Mouse (Mus musculus): Measurements from ENCODE around the gene Zfp541. TPM values are rescaled to one million over a fixed set of nuclear protein-coding genes. Genes with fewer than 3 reads are reported as not detected.

The Zfp541 gene
- polyA plus RNA-seq (2017; shearing (Covaris generic)) = 0.49 TPM

DNA sequence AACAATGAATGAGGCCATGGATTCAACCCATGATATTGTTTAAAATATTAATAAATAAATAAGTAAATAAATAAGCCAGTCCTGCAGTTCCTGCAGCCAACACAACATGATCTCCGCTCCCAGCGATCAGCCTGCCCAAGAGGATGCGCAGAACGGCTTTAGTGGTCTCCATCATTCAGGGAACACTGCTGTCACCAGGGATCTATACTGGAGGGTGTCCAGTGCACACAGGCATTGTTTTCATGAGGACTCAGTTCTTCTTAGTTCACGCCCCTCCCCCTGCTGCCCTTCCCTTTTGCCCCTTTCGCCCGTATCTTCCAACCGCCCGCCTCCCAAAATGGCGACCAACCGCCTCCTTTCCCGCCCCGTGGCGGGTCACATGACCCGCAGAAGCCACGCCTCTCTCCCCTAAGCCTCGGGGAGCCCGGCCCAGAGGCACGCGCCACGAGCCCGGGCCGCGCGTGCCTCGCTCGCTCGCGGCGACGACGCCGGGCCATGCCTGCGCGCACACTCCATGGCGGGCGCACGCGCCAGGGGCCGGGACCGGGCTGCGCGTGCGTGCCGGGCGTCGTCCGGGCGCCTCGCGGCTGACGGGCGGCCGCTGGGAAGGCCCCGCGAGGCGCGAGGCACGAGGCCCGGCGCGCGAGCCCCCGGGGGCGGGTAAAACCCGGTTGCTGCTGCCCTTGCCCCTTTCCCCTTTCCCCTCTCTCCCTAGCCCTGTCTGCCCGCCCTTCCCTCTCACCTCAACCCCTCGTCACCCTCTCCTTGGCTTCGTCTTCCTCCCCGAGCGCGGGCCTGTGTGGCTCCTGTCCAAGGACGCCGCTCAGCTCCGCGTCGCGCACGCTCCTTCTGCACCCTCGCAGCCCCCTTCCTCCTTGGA lies at the start of gene Zfp541:
Zfp541 (plus strand) TSS at position 596 of the 880 bp plus-strand sequence.

DNA sequence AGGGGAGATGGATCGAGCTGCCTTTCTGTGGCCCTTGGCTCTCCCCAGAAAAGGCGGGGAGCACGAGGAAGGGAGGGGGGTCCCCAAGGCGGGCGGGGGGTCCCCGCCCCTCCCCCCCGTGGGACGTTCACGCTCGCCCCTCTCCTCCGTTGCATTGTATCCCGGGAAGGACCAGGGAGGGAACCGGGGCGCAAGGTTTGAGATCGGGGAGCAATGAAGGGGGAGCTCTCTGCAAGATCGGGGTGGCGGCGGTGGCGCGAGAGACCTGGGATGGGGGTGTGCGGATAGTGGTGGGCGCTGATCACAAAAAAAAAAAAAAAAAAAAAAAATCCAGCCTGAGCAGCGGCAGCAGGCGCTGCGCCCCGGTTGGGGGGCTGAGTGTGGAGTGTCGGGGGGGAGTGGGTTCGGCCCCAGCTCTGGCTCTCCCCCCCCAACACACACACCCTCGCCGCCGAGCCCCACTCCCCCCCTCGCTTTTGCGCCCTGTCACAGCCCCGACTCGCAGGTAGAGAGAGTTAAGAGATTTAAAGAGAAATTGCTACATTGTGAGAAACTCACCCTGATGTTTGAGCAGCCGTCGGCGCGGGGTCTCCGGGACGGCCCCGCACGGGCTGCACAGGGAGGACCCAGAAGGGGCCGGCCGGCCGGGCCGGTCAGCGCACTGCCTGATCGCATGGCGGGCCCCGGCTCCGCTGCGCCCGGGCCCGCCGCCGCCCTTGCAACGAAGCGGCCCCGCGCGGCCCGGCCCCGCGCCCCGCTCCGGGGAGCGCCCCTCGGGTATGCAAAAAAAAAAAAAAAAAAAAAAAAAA lies 14.1 kb upstream of the Zfp541 start, which contains the start of gene Bicra:
Bicra (minus strand) TSS at position 584 of the 809 bp plus-strand sequence.

DNA sequence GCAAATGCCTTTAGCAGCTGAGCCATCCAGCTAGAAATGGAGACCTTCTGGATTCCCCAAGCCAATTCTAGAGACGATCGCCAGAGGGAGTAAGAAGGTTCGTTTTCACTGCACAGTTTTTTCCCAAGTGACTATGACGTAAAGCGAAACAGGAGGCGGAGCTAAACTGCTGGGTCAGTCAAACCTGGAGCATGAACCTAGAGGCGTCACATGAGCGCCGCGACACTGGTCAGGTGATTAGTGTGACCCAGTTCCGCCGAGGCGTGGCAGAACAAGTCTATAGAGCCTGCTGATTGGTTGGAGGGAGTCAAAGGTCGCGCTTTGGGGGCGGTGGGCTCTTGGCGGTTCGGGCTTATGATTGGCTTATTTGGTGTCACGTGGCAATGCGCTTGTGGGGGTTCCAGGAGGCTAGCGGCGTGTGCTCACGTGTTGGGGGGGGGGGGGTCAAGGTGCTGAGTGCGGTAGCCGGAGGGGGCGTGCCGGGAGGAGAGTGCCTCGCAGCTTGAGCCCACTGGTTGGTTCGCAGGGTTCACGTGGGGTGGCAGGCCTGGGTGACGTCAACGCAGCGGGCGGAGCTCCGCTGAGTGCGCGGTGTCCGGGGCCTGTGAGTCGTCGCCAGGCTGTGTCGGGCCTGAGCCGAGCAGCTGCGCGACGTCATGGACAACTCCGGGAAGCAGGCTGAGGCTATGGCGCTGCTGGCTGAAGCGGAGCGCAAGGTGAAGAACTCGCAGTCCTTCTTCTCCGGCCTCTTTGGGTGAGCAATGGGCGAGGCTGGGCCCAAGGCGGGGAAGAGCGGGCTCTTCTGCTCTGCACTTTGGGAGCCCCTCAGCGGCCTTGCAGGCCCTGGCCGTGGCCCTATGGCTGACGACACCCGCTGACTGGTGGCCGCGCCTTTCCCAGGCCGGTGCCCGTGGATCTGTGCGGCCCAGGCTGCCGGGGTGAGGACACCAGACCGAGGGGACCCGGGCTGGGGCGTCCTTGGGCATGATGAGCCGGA lies 36.7 kb downstream of the Zfp541 start, which contains the start of gene Napa:
Napa (plus strand) TSS at position 438 of the 997 bp plus-strand sequence.

DNA sequence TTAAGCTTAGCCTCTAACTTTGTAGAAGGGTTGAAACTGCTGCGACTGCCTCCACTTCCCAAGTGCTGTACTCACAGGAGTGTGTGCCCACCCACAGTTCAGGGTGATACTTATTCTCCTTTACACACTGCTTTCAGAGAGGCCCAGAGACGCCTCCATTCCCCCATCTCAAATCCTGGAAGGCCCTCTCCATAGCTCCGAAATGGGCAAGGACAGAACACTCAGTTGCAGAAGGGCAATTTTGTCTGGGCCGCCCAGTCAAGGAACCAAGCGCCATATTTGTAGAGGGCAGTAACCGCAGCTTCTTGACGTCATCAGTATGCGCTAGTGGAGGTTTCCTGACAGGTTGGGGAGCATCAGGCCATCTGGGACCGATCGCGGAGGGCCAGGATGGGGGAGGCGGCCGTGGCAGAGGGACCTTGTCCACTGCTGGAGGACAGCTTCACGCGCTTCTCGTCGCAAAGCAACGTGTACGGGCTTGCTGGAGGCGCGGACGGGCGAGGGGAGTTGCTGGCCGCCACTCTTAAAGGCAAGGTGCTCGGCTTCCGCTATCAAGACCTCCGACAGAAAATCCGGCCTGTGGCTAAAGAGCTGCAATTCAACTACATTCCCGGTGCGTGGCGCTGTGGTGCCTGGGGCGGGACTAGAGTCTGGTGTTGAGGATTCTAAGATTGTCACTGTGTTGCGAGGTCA lies 58.1 kb downstream of the Zfp541 start, which contains the start of gene Kptn:
Kptn (plus strand) TSS at position 327 of the 693 bp plus-strand sequence.

DNA sequence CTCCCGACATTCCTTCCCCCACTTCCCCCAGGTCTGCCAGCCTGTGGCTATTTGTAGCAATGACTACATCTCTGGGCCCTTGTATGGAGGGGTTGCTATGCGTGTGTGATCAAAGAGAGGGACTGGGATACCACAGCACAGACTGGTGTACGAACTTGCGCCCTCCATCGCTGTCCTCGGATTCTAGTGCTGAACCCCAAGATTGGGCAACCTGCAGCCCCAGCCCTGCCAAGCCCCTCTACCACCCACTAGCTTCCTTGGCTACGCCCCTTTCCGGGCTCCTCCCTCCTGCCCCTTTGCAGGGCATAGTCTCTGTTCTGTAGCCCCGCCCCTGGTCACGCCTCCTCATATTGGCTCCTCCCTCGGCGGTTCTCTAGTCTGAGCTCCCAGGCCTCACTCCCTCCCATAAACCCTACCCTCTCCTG lies 67.8 kb downstream of the Zfp541 start, which contains the start of gene Slc8a2:
Slc8a2 (plus strand) TSS at position 406 of the 425 bp plus-strand sequence.

Other genes with a start within 250 kb of the Zfp541 start
- gene Obox6, start 222.1 kb upstream of the Zfp541 start, polyA plus RNA-seq (2017; shearing (Covaris generic)) = 0.57 TPM
- not detected for gene Crx, start 181.8 kb upstream of the Zfp541 start, polyA plus RNA-seq (2017; shearing (Covaris generic))
- gene Crxos, start 179.2 kb upstream of the Zfp541 start, polyA plus RNA-seq (2017; shearing (Covaris generic)) = 0.34 TPM
- gene Selenow, start 139.4 kb upstream of the Zfp541 start, polyA plus RNA-seq (2017; shearing (Covaris generic)) = 386 TPM
- gene Nop53, start 115.7 kb upstream of the Zfp541 start, polyA plus RNA-seq (2017; shearing (Covaris generic)) = 611 TPM
- gene Ehd2, start 94.2 kb upstream of the Zfp541 start, polyA plus RNA-seq (2017; shearing (Covaris generic)) = 0.12 TPM
- 5.0 TPM for gene Bicra, start 13.9 kb upstream of the Zfp541 start, polyA plus RNA-seq (2017; shearing (Covaris generic))
- gene Napa, start 36.6 kb downstream of the Zfp541 start, polyA plus RNA-seq (2017; shearing (Covaris generic)) = 297 TPM
- gene Kptn, start 58.1 kb downstream of the Zfp541 start, polyA plus RNA-seq (2017; shearing (Covaris generic)) = 25.8 TPM
- gene Slc8a2, start 68.0 kb downstream of the Zfp541 start, polyA plus RNA-seq (2017; shearing (Covaris generic)) = not detected
- gene Meis3, start 113.3 kb downstream of the Zfp541 start, polyA plus RNA-seq (2017; shearing (Covaris generic)) = 44.3 TPM
- gene Dhx34, start 160.2 kb downstream of the Zfp541 start, polyA plus RNA-seq (2017; shearing (Covaris generic)) = 18.6 TPM
- not detected for gene C5ar2, start 182.3 kb downstream of the Zfp541 start, polyA plus RNA-seq (2017; shearing (Covaris generic))
- gene C5ar1, start 197.7 kb downstream of the Zfp541 start, polyA plus RNA-seq (2017; shearing (Covaris generic)) = not detected
- gene Inafm1, start 211.8 kb downstream of the Zfp541 start, polyA plus RNA-seq (2017; shearing (Covaris generic)) = 2.8 TPM
- gene Ccdc9, start 225.0 kb downstream of the Zfp541 start, polyA plus RNA-seq (2017; shearing (Covaris generic)) = 97.9 TPM
- 74.6 TPM for gene Bbc3, start 246.6 kb downstream of the Zfp541 start, polyA plus RNA-seq (2017; shearing (Covaris generic))